Mouse (Mus musculus) ovary, postnatal 10 days (tissue): ENCODE data around the gene Arf1.
A peak's percentile ranks its signal among the peaks of the same experiment; 100 is the strongest.

Experiments used
- DNase-seq: peaks from one replicate; pipeline ENCODE4 v3.0.0; 2022; ENCODE audit warnings: low spot score

The Arf1 gene

DNA sequence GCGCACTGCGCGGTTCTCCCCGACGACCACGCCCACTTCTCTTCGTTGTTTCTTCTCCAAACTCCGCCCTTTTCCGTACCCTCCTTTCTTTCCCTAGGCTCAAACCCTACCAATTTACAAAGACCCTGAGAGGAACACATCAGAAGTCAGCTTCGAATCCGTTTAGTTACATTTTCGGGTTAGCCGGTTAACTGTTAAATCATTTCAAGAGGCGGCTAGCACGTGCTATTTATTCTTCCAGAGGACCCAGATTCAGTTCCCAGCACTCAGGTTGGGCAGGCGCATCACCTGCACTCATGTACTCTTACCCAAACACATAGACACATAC, 36.0 kb downstream of the Arf1 start, which contains the start of gene Guk1:
Gene Guk1 (minus strand): TSS at position 154 of the 328 bp plus-strand sequence.
- no peak for DNase-seq

DNA sequence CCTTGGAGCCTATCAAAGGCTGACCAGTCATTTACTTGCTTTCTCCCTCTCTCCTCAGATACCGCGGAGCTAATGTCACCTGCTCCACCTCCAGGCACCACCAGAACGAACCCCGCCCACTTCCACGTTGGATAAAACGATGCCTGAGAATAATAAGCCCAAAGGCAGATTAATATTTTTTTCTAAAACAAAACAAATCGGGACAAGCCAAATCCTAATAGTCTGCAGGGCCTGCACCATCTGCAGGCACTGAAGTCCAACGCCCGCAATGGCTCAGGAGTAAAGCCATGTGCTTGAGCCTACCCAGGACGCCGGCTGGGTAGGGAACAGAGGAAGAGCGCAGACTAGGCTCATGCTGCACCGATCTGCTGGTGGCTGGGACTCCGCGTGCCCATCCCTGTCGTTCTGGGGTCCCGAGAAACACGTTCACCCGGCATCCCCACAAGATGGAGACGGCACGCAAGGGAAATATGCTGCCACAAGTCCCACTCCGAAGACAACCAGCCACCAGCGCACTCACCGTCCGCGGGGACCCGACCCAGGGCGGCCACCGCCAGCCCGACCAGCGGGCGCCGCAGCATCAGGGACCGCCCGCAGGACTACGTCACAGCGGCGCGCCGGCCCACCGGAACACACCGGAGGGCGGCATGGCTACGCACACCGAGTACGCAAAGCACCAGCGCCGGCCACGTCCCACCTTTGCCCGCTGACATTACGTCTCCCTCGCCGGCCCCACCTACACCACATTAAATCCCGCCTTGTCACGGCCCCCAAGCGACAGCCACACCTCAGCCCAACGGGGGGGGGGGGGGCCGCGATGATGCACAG, 36.6 kb downstream of the Arf1 start:
- peak; percentile 70 for DNase-seq

DNA sequence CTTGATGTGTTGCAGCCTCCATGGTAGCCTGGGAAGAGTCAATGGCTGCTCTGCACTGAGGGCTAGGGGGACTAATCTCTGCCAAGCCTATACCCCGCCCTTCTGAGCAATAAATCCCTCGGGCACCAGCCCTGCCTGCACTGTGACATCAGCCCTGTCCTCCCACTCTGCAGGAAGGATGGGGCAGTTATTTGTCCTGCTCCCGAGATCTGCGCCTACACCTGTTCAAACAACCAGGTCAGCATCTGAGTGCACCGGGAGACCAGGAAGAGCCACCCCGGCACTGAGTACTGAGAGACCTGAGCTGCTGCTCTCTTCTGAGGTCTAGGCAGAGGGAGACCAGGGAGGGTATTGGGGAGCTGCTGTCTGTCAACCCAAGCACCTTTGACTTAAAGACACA, 40.4 kb downstream of the Arf1 start:
- no peak for DNase-seq

DNA sequence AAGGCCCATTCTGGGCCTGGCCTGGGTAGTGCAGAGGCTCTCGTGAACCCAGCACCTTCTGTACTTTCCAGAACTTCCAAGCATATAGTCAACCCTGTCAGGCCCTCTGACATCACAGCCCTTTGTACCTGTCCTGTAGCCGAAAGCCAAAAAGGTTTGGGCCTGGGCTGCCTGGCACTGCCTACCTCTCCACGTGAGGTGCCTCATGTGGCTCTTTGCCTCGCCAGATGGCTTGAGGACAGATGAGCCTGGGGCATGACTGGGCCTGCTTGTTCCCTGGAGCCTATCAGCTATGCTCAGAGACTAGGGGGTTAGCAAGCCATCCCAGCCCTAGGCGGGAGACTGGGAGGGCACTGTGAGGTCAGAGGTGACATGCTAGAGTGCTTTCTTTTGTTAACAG, 42.6 kb downstream of the Arf1 start:
- DNase-seq: no peak

DNA sequence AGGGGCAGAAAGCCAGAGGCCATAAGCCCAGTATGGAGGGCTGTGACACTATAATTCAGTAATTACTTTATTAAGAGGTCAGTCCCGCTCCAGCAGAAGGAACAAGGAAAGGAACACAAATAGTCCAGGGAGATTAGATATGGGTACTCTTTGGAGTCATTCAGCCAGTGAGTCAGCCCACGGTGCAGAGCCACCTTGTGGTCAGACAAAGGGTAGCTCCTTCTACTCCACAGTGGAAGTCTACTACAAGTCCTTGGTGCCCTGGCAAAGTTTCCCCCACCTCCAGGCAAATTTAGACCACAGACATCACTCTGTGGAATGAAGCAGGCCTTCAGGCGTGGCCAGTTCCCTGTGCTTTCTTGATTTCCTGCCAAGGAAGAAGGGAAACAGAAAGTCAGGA, 44.2 kb downstream of the Arf1 start:
- no peak for DNase-seq

DNA sequence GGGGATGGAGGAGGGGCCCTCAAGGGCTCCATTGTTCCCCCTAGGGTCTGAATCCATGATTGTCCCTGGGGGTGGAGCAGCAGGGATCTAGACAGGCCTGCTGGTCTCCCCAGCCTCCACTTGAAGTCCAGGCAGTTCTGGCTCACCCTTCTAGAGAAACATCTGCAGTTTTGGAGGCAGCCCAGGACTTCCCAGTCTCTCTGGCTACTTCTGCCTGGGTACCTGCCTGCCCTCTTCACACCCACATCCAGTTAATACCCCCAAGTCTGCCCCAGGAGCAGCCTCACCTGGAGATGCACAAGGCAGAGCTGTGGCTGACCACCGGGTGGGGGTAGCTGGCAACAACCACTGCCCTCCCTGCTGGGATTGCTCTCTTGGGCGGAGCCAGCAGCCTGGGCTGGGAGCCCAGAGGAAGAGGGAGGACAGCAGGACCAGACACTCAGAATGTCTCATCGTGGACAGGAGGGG, 45.2 kb downstream of the Arf1 start, which contains the start of gene Gjc2:
Gene Gjc2 (minus strand): TSS at position 350 of the 468 bp plus-strand sequence.
- DNase-seq: peak; percentile 60

DNA sequence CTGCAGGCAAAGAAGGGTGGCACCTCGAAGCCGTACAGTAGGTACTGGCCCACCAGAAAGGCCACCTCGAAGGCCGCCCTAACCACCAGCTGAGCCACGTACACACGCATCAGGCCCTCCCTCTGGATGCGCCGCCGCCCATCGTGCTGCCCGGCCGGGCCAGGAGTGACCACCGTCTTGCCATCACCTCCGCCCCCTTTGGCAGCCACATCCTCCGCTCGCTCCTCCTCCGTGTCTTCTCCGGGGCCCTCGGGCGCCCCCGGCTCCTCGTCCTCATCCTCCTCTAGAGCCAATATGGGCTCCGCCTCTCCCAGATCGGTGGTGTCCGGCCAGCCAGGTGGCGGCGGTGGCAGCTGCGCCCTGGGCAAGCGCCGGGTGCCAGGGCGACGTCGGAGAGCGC, 51.1 kb downstream of the Arf1 start:
- DNase-seq: no peak

DNA sequence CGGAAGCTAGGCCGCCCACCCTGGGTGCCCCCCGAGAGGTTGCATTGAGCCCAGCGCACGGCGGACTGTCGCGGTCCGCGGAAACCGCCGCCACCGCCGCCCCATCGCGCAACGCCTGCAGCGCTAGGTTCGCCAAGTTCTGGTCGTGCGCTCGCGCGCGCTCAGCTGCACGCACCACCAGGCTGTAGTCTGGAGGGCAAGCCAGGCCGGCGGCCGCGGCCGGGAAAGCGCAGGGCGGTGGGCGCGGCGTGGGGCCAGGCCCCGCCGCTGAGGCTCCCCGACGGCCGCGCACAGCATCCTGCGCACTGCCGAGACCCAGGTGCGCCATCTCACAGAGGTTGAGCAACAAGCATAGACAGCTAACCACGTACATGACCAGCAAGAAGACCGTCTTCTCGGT, 51.6 kb downstream of the Arf1 start:
- no peak for DNase-seq

DNA sequence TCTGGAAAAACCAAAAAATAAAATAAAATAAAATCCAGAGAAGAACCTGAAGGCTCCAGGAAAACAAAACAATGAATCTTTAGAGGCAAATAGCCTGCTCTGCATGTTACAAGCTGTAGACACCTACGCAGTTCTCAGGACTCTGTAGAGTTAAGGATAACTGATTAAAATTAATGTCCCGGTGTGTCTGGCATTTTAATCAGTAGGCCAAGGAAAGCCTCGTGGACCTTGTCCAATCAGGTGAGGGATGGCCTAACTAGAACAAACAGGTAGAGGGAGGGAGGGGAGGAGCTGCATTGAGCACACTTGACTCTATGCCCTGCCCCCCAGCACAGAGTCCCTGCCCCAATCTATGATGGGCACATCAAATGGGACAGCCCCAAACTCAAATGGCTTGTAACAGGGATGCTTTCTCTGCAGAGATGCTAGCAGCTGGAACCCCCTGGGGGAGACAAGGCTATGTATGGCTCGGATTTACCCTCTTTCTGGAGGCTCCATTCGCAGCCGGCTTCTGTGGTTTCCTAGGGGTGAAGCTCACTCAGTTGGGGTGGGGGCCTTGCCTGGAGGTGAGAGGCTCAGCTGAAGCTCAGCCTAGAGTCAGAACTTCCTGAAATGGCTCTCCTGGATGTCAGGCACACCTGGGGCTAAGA, 53.8 kb downstream of the Arf1 start:
- no peak for DNase-seq

DNA sequence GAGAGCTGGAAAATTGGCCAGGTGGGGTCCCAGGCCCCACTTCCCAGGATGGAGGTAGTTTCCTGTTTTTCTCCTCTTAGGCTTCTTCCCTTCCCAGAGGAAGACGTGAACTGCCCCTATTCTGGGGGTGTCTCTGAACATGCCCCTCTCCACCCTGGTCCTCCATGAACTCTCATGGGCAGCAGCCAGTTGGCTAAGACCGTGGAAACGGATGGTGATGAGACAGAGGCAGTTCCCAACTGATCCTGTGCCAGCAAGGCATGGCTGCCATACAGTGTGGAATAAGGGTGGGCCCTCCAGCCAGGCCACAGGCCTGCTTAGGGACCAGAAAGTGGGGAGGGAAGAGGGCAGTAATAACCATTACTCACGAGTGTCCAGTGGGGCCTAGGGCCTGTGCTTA, 57.5 kb downstream of the Arf1 start:
- no peak for DNase-seq

DNA sequence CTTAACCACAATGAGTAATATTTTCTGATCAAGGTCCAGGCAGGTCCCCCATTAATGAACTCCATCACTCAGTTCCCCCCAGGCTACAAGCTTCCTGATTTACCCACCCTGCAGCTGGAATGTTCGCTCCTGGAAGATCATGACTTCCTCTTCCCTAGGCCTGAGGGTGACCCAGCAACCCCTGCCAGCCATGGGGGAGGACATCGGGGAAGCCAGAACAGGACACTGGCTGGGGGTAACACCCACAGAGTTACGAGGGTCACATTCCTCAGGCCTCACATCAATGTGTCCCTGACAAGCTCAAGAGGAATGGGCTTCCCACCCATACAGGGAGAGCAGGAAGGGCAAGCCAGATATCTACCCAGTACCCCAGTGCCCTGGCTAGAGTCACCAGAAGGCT, 58.3 kb downstream of the Arf1 start:
- DNase-seq: no peak

DNA sequence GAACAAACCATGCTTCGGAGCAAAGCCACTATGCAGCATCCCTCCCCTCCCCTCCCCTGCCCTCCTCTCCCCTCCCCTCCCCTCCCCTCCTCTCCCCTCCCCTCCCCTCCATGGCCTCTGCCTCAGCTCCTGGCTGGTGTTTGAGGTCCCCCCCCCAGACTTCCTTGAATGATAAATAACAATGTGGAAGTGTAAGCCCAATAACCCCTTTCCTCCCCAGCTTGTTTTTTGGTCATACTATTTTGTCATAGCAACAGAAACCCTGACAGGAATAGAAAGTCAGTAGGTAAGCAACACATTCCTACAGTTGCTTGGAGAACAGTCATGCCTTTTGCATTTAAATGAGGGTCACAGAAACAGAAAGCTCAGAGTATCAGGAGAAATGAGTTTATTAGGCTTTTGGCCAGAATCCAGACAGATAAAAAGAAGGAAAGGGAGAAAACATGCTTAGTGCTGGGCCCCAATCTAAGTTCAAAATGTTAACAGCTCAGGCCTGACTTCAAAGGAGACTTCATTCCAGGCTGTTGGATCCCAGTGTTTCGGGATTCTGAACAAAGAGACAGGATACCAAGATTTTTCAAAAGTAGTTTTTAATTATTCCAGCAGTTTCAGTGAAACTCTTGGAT, 62.3 kb downstream of the Arf1 start:
- DNase-seq: no peak

DNA sequence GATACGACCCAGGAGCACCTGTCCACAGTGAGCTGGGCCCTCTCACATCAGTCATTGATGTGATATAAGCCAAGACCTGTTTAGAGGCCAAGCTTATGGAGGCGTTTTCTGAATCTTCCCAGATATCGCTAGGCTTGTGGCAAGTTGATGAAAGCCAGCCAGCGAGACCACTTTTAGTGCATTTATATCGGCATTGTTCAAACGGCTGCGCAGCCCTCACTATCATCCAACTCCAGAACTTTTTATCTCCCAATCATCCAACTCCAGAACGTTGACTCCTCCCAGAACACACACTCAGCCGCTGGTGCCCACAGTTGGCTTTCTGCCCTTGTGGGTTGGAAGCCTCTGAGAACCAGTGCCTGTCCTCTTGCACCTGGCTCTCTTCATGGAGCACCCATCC, 63.7 kb downstream of the Arf1 start:
- no peak for DNase-seq

DNA sequence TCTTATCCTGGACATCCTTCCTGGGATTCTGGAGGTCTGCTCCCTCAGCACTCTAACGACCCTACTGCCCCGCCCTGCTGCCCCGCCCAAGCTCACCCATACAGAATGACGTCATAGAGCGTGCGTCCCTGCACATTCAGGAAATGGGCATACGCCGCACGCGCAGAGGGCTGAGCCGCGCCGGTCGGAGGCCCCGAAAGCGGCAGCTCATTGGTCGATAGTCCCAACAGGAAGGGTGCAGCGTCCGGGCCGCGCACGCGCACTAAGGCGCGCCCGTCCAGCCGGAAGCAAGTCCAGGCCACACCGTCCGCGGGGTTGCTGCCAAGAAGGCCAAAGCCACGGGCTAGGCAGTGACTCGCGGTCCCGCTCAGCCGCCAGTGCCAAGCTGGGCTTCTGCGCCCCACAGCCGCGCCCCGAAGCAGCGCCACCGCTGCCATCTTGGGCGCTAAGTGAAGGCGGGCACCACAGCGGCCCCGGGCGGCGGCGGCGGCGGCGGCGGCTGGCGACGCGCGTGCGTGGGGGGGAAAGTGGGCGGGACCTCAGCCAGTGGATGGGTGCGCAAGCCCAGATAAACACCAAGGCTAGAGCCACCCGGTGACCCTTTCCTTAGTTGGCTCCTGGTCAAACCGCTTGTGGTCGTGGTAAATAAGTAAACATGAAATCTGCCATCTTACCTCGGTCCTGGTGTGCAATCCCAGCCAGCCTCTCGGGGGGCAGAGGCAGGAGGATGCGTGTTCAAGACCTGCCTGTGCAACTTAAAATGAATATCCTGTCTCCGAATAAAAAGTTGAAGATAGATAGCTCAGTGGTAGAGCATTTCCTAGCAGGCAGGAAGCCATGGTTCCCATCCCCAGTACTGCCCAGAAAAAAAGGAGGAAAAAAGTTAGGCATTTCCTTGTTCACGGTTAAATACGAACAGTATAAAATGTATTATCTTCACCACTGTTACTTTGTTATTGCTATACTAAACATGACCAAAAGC, 64.5 kb downstream of the Arf1 start, which contains the start of gene Iba57:
Gene Iba57 (minus strand): TSS at position 485 of the 982 bp plus-strand sequence.
- DNase-seq: peak; percentile 95

DNA sequence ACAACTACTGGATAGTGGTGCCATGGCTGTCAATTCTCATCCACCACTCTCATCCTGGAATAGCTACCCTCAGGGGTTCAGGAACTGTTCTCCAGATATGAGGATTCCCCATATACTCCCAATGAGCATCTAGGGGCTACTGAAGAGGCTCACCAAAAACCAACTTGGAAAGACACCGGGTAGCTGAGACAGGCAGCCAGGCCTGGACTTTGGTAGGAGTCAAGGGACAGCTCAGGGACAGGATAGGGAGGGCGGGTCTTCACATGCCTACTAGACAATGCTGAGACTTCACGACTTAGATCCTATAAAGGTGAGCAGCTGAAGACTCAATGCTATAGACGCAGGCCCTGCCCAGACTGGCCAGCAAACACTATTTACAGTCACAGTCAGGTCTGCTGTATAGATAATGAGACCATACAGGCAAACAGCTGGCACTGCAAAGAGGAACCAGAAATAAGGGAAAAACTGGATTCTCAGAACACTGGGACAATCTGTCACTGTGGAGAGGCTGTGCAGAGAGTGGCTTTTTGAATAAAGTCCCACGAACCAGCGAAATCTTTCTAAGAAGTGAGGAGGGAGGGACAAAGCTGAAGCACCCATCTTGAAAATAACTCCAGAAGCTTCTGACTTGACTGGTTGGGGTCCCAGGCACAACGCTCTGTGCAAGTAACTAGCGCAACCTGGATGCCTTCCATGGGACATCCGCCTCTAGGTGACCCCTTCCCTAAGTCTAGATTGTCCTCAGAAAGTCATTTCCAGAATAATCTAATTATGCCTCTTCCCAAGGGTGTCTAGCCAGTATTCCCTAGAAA, 65.4 kb downstream of the Arf1 start:
- DNase-seq: no peak
